Mouse (Mus musculus): ENCODE data around the gene Cpsf4l. TPM values are rescaled to one million over a fixed set of nuclear protein-coding genes. Genes with fewer than 3 reads are reported as not detected.

Gene Cpsf4l
- total and polyA plus RNA-seq, 3 experiments = 0.13 to 0.43 TPM; not detected in 1

DNA sequence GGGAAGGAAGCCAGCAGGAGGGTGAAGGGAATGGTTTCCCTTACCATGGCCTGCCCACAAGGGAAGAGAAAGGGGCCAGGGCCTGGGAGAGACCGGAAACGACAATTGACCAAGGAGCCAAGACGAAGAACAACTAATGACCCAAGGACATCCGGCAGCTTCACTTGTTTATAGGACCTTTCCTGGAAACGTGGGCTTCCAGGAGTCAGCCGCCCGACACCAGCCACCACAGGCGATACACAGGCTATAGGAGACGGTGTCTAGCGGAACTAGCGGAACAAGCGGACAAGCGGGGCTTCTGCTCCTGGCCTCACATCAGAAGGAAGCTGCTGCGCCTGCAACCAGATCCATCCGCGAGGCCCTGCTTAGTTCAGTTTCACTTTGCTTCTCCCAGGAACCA lies 37.2 kb upstream of the Cpsf4l start:
- Histone ChIP-seq H3K79me2 (replicated peaks; ENCODE audit: control insufficient read depth, extremely low read depth, insufficient read depth, poor library complexity, severe bottlenecking) (no peaks in the 10 kb centered on the region), H3K27me3 (replicated peaks) (no peaks in the 10 kb centered on the region), H3K4me1 (ENCODE audit: control insufficient read depth in 1 of 2, insufficient read depth in 2 of 2) (peaks cover 0 to 17% of the 10 kb centered on the region in 2 experiments; a peak in 2 of 4 replicates), H3K4me2 (ENCODE audit: insufficient read depth, low read depth, poor library complexity, severe bottlenecking) (no peak overlapping the region), H3K36me3 (replicated peaks in 1 of 2; ENCODE audit: control insufficient read depth in 1 of 2, insufficient read depth in 1 of 2, low read length in 1 of 2) (peaks cover 0 to 37% of the 10 kb centered on the region in 2 experiments), H3K27ac (ENCODE audit: insufficient read depth, low read depth) (no peak overlapping the region), H3K9ac (ENCODE audit: insufficient read depth, low read depth) (no peak overlapping the region), H3K9me3 (replicated peaks; ENCODE audit: low read length) (peaks cover 8% of the 10 kb centered on the region), H3K4me3 (replicated peaks in 1 of 3; ENCODE audit: low read depth in 2 of 3, low read length in 2 of 3, poor library complexity in 1 of 3) (no peak overlapping the region)
- dilution Hi-C loops (cut with MboI; ENCODE audit: extremely low pct_ligation_motif_present, extremely low pct_unique_long_range_greater_than_20kb, low sequenced_read_pairs) (no loop called here), in situ Hi-C loops (cut with MboI; ENCODE audit: low pct_ligation_motif_present, low pct_unique_long_range_greater_than_20kb, low sequenced_read_pairs) (no loop called here)
- no peak for DNase-seq (ENCODE audit: extremely low read depth)
- TF ChIP-seq POLR2AphosphoS2 (IDR thresholded peaks at IDR 0.05; ENCODE audit: low read depth, low read length) (no peak), KAT2A (IDR thresholded peaks at IDR 0.05; ENCODE audit: insufficient replicate concordance, low read length) (no peak), UBTF (IDR thresholded peaks at IDR 0.05; ENCODE audit: low read depth, low read length) (no peak), ZC3H11A (IDR thresholded peaks at IDR 0.05; ENCODE audit: low read depth, low read length) (no peak), ZMIZ1 (IDR thresholded peaks at IDR 0.05; ENCODE audit: low read depth, low read length) (no peak), JUND (conservative IDR thresholded peaks at IDR 0.05; ENCODE audit: low read depth, low read length) (no peak), PAX5 (IDR thresholded peaks at IDR 0.05; ENCODE audit: low read length) (no peak), E2F4 (IDR thresholded peaks at IDR 0.05; ENCODE audit: insufficient replicate concordance, low read depth, low read length) (no peak), SIN3A (IDR thresholded peaks at IDR 0.05; ENCODE audit: low read length) (no peak), MAZ (IDR thresholded peaks at IDR 0.05; ENCODE audit: low read depth, low read length) (no peak), RCOR1 (conservative IDR thresholded peaks at IDR 0.05; ENCODE audit: low read depth, low read length) (no peak)

DNA sequence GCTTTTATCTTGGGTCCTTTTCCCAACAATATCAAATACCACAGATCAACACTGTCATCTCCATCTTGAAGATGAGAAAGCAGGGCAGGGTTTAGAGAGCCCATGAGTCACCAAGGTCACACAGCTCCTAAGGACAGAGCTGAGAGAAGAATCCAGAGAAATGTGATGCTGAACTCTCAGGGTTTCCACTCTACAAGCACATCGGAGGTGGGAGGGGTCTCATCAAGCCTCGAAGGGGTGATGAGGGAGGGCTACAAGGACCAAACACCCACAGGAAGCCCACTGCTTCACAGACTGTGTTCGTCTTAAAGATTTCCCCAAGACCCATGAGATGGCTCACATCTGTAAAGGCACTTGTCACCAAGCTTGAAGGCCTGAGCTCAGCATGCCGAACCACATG lies 36.1 kb upstream of the Cpsf4l start:
- H3K27me3 ChIP-seq (replicated peaks) = no peaks in the 10 kb centered on the region
- TF ChIP-seq SIN3A (IDR thresholded peaks at IDR 0.05; ENCODE audit: low read length) = no peak
- TF ChIP-seq POLR2A (IDR thresholded peaks at IDR 0.05; ENCODE audit: low read depth, low read length) = no peak
- no peak for TF ChIP-seq E2F4 (IDR thresholded peaks at IDR 0.05; ENCODE audit: insufficient replicate concordance, low read depth, low read length)
- TF ChIP-seq GABPA (IDR thresholded peaks at IDR 0.05; ENCODE audit: insufficient replicate concordance, low read depth, low read length) = no peak
- TF ChIP-seq MYC (IDR thresholded peaks at IDR 0.05; ENCODE audit: low read depth, low read length) = no peak
- TF ChIP-seq TBP (conservative IDR thresholded peaks at IDR 0.05; ENCODE audit: low read depth, low read length) = no peak
- no peak for TF ChIP-seq ZNF384 (IDR thresholded peaks at IDR 0.05; ENCODE audit: low read depth, low read length)
- TF ChIP-seq MAX (IDR thresholded peaks at IDR 0.05; ENCODE audit: low read length) = no peak
- TF ChIP-seq KAT2A (IDR thresholded peaks at IDR 0.05; ENCODE audit: insufficient replicate concordance, low read length) = no peak
- no peak for TF ChIP-seq PAX5 (IDR thresholded peaks at IDR 0.05; ENCODE audit: low read length)
- in situ Hi-C loops (cut with MboI; ENCODE audit: low pct_ligation_motif_present, low pct_unique_long_range_greater_than_20kb, low sequenced_read_pairs) (no loop called here), dilution Hi-C loops (cut with MboI; ENCODE audit: extremely low pct_ligation_motif_present, extremely low pct_unique_long_range_greater_than_20kb, low sequenced_read_pairs) (no loop called here)
- H3K9ac ChIP-seq (ENCODE audit: insufficient read depth, low read depth) = no peak overlapping the region
- H3K4me2 ChIP-seq (ENCODE audit: insufficient read depth, low read depth, poor library complexity, severe bottlenecking) = no peak overlapping the region
- no peak overlapping the region for H3K4me3 ChIP-seq (replicated peaks in 1 of 3; ENCODE audit: low read depth in 2 of 3, low read length in 2 of 3, poor library complexity in 1 of 3)
- DNase-seq (ENCODE audit: extremely low read depth) = no peak
- H3K4me1 ChIP-seq (ENCODE audit: control insufficient read depth in 1 of 2, insufficient read depth in 2 of 2) = peaks cover 0 to 17% of the 10 kb centered on the region in 2 experiments; a peak in 2 of 4 replicates
- peaks cover 8% of the 10 kb centered on the region for H3K9me3 ChIP-seq (replicated peaks; ENCODE audit: low read length)
- H3K27ac ChIP-seq (ENCODE audit: insufficient read depth, low read depth) = no peak overlapping the region
- no peaks in the 10 kb centered on the region for H3K79me2 ChIP-seq (replicated peaks; ENCODE audit: control insufficient read depth, extremely low read depth, insufficient read depth, poor library complexity, severe bottlenecking)
- peaks cover 0 to 38% of the 10 kb centered on the region in 2 experiments for H3K36me3 ChIP-seq (replicated peaks in 1 of 2; ENCODE audit: control insufficient read depth in 1 of 2, insufficient read depth in 1 of 2, low read length in 1 of 2)

Data from CH12.LX (cell line).